Mouse (Mus musculus): ENCODE results near the gene Ttll9.

The Ttll9 gene

GRCm38 (mm10) chr2:153014758-153015593 is 52.7 kb downstream of the Ttll9 start, which contains the start of gene Pdrg1:
Gene Pdrg1, minus strand, starts transcription at chr2:153015427.
- DNase-seq = peak; percentile 93 to 95

- DNase-seq = no peak
Observed at GRCm38 (mm10) chr2:153015804-153016203, 53.5 kb downstream of the Ttll9 start.

- no peak for DNase-seq
Observed at GRCm38 (mm10) chr2:153016786-153017185, 54.5 kb downstream of the Ttll9 start.

GRCm38 (mm10) chr2:153019355-153019754 is 57.1 kb downstream of the Ttll9 start:
- no peak for DNase-seq

GRCm38 (mm10) chr2:153021163-153021562 is 58.9 kb downstream of the Ttll9 start:
- no peak for DNase-seq

- DNase-seq = no peak
Observed at GRCm38 (mm10) chr2:153022855-153023254, 60.6 kb downstream of the Ttll9 start.

- DNase-seq = no peak
Observed at GRCm38 (mm10) chr2:153026052-153026451, 63.8 kb downstream of the Ttll9 start.

GRCm38 (mm10) chr2:153027501-153027900 is 65.2 kb downstream of the Ttll9 start:
- DNase-seq = no peak

- no peak for DNase-seq
Observed at GRCm38 (mm10) chr2:153030422-153030821, 68.1 kb downstream of the Ttll9 start.

- no peak for DNase-seq
Observed at GRCm38 (mm10) chr2:153031126-153032082, 69.1 kb downstream of the Ttll9 start, which contains the start of gene Xkr7. Gene Xkr7, plus strand, starts transcription at chr2:153031852.

- DNase-seq = peak; percentile 84 to 89
Observed at GRCm38 (mm10) chr2:153032083-153032842, 70.0 kb downstream of the Ttll9 start.

- DNase-seq = no peak
Observed at GRCm38 (mm10) chr2:153032973-153033372, 70.7 kb downstream of the Ttll9 start.

GRCm38 (mm10) chr2:153033545-153034230 is 71.4 kb downstream of the Ttll9 start:
- no peak for DNase-seq

- no peak for DNase-seq
Observed at GRCm38 (mm10) chr2:153036690-153037089, 74.4 kb downstream of the Ttll9 start.

GRCm38 (mm10) chr2:153043886-153044285 is 81.6 kb downstream of the Ttll9 start:
- DNase-seq = no peak

- DNase-seq = no peak
Observed at GRCm38 (mm10) chr2:153045884-153046299, 83.6 kb downstream of the Ttll9 start.

- peak in 1 of 2 experiments; percentile 69 for DNase-seq
Observed at GRCm38 (mm10) chr2:153047828-153048465, 85.7 kb downstream of the Ttll9 start.

GRCm38 (mm10) chr2:153049288-153049996 is 87.2 kb downstream of the Ttll9 start:
- no peak for DNase-seq

- DNase-seq = no peak
Observed at GRCm38 (mm10) chr2:153049997-153050358, 87.7 kb downstream of the Ttll9 start.

- no peak for DNase-seq
Observed at GRCm38 (mm10) chr2:153051095-153051494, 88.8 kb downstream of the Ttll9 start.

- no peak for DNase-seq
Observed at GRCm38 (mm10) chr2:153051537-153051936, 89.3 kb downstream of the Ttll9 start.
